Mouse (Mus musculus) brain, embryonic 14.5 days (tissue): ENCODE data around the gene Bend6. TPM values are rescaled to one million over a fixed set of nuclear protein-coding genes. Genes with fewer than 3 reads are reported as not detected.

Experiments used
- DNase-seq: peaks from one replicate; pipeline ENCODE4 v3.0.0-alpha.2; 2011; ENCODE audit warnings: low read depth
- CTCF ChIP-seq: fragments of 200-500 bp; IDR thresholded peaks from 2 replicates; pipeline ENCODE4 v1.5.1; 2012; ENCODE audit warnings: inconsistent platforms, mild to moderate bottlenecking, moderate library complexity, borderline replicate concordance; ENCODE audit not compliant: insufficient read depth, insufficient read length; ENCODE audit errors: extremely low read depth
- POLR2A ChIP-seq: fragments of 200-500 bp; IDR thresholded peaks from 2 replicates; pipeline ENCODE4 v1.6.1; 2012; ENCODE audit warnings: mild to moderate bottlenecking, inconsistent platforms, borderline replicate concordance; ENCODE audit not compliant: poor library complexity, insufficient read depth, insufficient read length, severe bottlenecking; ENCODE audit errors: extremely low read depth
- polyA plus RNA-seq: library from polyadenylated mRNA; depleted of rRNA; stranded (reverse); fragments of >200 nt; gene quantifications from 2 replicates; pipeline ENCODE4 v1.2.3, GENCODE M21; 2012

Gene Bend6
- polyA plus RNA-seq, 1 experiment = 25.5 TPM

DNA sequence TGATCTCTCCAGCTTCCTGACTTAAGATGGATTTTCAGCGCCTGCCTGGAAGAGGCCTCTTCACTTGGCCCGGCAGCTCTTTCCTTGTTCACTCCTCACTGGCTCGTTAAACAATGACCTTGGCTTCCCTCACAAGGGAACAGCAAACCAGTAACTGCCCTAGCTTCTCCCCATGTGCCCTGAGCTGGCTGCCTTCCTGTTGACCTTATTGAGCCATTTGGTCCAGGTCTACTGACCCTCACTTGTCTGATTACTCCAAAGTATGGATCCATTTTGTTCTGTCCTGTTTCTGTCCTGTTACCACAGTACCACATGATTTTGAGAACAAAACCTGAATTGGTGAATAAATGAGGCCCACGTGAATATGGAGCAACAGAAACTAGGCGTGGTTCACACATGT lies 32.2 kb upstream of the Bend6 start:
- no peak for DNase-seq
- TF ChIP-seq POLR2A = no peak
- no peak for TF ChIP-seq CTCF

DNA sequence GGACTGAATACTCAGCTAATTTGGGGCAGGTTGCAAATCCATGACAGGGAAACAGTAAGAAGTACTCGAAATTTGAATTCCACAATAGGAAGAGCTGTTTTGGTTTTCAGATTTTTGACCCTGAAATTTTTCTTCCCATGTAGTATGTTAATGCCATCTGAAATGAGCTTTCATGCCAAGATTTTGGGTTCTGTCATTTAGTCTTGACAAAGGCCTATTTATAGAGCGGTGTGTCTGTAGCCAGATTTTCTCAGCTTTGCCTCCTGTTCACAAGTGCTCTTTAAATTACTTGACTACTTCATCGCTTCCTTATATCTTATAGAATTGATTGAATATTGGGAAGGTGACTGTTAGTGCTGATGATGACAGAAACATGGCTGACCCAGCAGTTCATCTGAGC lies 28.3 kb upstream of the Bend6 start:
- TF ChIP-seq CTCF = no peak
- TF ChIP-seq POLR2A = no peak
- peak; percentile 66 for DNase-seq

DNA sequence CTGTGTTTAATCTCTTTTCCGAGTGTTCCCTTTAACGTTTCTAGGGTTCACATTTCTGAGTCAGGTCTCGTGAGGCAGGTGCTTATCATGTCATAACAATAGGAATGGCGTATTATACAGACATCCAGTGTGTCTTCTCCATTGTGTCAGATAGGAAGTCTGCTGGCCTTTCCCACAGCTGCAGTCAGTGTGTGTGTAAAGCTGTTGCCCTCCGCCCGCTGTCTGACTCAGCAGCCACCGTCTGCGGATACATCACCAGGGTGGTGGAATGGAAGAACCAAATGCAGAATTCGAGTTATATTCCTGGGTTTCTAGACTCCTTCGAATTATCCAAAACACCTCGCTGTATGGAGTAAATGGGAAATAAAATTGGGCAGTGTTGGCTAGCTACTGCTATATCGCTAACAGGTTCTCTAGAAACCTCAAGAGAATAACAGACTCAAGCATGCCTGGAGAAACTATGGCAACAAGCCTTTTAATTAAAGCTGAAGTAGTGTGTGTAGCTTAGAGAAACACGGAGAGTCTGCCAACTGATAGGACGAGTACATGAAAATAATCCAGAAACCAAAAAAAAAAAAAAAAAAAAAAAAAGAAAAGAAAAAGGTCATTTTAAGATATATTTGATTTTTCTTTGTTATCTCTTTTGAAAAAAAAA lies 25.4 kb upstream of the Bend6 start:
- peak; percentile 80 for DNase-seq
- TF ChIP-seq POLR2A (no peak), CTCF (no peak)

DNA sequence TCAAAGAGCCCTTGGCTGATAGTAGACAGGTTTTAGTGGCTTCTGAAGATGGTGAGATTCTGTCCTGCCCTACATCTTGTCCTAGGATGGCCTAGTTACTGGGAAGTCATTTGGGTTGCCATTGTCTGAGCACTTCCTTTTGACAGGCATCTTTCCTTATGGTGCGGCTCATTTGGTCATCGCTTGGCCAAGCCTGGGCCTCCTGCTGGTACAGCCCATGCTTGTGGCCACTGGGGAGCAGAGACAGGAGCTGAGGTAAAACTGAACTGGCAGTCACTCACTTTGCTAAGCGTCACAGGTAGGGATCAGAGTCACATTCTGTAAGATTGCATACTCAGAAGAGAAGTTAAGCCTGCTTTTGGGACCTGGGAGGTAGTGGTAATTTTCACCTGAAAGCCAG lies 24.6 kb upstream of the Bend6 start:
- TF ChIP-seq CTCF (no peak), POLR2A (no peak)
- DNase-seq = no peak

DNA sequence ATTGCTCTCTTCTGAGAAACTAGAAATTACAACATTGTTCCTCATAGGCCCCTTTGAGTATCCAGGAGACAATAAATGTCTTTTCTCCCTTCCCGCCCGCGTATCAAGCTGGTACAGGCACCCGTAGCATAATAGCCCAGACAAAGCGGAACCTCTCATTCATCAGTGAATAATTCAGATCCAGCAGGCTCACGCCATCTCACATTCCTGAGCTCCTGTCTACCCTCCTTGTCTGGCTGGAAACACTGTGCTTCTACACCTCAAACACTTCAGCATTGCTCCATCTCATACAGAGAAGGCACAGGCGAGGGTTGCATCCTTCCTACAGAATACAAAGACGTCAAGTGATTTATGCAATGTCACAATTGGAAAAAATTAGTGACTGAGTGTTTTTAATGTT lies 24.2 kb upstream of the Bend6 start:
- DNase-seq = peak; percentile 21
- TF ChIP-seq POLR2A (no peak), CTCF (no peak)

DNA sequence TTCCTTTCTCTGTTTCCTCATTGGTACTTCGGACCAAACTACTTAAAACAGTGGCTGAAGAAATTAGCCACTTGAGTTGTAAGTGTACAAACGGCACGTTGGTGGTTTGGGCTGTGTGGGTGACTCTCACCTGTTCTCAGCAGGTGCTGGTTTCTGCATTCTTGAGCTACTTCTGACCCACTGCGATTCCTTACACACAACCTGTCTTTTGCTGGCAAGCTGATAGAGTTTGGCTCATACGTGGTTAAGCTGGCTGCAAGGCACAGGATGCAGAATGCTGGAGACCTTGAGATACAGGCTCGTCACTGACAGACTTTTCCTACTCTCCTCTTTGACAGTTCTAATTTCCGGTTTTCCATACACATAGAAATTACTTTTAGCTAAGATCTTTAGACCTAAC lies 19.9 kb upstream of the Bend6 start:
- no peak for DNase-seq
- TF ChIP-seq POLR2A (no peak), CTCF (no peak)

DNA sequence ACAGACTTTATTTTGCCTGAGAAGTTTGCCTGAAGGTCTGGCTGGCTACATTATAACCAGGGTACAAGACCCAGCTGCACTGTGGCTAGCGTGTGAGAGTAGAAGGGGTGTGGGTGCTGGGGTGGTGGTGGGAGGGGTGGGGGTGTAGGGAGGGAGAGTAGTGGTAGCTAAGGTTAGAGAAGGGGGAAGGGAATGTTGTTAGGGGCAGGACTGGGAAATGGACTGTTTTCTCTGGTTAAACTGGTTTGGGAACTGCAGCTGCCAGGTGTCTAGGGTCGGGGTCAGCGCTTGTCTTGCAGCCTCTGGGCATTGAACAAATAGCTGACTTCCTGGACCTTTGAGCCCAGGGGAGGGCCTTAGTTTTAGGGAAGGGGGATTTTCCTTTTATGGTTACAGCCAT lies 17.7 kb upstream of the Bend6 start:
- TF ChIP-seq CTCF (no peak), POLR2A (no peak)
- no peak for DNase-seq

DNA sequence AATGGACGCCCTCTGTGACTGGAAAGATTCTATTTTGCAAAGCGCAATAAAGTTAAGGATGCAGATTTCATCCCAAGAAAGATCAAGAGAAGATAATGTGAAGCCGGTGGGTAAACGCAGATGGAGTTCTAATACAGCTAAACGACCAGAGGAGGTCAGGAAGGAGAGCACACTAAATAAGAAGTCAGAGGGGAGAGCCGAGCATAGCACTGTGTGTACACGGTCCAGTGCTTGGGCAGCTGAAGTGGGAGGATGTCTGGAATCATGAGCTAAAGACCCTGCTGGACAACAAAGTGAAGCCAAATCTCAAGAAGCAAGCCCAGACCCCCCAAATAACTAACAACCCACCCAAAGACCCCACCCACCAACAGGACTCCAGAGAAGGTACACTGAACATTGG lies 15.4 kb upstream of the Bend6 start:
- TF ChIP-seq CTCF (no peak), POLR2A (no peak)
- no peak for DNase-seq

DNA sequence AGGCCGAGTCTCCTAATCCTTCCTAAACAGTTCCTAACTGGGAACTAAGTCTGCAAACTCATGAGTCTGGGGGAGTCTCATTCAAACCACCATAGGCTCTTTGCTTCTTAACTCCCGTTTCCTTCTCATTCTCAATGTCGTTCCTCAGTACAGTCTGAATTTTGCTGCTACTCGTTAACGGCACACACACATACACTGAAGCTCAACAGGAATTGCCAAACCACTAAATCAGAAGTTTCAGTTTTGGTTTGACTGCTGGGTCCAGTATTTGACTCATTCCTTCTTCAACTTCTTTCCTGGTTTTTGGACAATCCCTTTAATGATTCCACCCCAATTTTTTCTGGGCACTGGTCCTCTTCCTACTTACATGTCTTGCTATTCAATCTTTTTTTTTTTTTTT lies 8.9 kb upstream of the Bend6 start:
- no peak for DNase-seq
- TF ChIP-seq CTCF (no peak), POLR2A (no peak)

DNA sequence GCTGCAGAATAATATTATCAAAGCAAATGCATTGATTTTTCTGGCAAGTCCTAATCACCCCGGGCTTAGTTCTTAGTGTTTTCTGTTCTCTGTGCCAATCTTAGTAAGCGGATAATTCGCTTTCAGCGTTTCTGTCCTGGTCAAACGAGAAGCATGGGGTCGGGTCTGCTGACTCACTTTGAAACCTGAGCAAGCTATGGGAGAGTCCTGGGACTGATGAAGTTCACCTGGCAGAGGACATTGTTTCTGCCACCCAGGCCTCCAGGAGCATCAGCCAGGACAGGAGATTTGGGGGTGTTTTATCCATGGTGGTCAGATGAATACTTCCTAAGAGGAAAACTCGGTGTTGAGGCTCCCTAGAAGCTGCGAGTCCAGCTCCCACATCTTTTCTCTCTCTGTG lies 4.0 kb upstream of the Bend6 start:
- TF ChIP-seq POLR2A (no peak), CTCF (no peak)

DNA sequence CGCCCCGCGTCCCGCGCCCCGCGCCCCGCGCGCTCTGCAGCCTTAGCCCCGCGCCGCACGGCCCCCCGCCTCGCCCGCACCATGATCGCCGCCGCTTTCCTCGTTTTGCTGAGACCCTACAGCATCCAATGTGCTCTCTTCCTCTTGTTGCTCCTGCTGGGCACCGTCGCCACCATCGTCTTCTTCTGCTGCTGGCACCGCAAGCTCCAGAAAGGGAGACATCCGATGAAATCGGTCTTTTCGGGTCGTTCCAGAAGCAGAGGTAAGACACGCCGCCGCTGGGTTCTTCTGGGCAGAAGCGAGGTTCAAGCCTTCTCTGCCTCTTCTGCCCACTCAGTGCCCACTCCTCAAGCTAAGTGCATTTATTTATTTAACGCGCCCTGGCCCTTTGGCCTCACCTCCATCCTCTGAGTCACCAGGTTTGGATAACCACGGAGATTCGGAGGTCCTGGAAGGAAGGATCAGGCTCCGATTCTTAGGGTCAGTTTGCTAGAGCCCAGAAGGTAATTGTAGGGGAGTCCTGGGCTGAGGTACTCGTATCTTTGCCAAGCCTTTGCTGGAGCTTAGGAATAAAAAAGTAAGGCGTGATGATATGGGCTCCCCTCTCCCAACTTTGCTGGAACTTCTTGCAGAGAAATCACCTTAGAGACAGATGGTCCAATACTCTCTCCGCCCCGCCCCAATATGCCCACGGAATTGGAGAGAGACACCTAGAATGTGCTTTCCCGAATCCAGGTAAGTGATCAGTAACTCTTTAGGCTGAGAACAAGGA lies 761 bp upstream of the Bend6 start, which contains the start of gene Dst:
Gene Dst (plus strand): TSS at position 35 of the 772 bp plus-strand sequence.
- DNase-seq = no peak

More for the DNA sequence above, 4.0 kb upstream of the Bend6 start:
- no peak for DNase-seq

DNA sequence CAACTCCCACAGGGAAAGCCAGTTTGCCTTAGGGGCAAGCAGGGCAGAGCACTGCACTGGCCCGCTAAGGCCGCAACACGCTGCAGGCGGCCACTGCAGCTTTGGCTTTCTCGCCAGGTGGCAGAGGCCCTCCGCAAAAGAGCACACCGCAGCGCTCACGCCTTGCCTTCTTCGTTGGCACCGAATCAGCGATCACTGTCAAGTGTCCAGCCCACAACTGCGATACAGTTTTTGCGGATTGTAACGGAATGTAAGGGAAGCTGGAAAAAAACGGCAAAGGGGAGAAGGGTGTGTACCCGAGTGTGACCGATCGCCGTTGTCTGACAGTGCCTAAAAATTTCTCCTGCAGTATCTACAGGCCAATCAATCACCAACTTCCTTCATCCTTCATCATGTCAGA lies 689 bp downstream of the Bend6 start:
- DNase-seq = peak; percentile 67
- no peak for TF ChIP-seq POLR2A
- 0 out of 2 replicates have a peak, but pooled peaks have one; percentile 2 for TF ChIP-seq CTCF

More for the DNA sequence above, 761 bp upstream of the Bend6 start, which contains the start of gene Dst:
- no peak for TF ChIP-seq CTCF
- TF ChIP-seq POLR2A = no peak
